Mouse (Mus musculus): ENCODE measurements around the gene Fgd6. TPM values are rescaled to one million over a fixed set of nuclear protein-coding genes. Genes with fewer than 3 reads are reported as not detected.

The Fgd6 gene
- polyA plus RNA-seq, 1 experiment from 2014 or later, result 3.7 TPM

DNA sequence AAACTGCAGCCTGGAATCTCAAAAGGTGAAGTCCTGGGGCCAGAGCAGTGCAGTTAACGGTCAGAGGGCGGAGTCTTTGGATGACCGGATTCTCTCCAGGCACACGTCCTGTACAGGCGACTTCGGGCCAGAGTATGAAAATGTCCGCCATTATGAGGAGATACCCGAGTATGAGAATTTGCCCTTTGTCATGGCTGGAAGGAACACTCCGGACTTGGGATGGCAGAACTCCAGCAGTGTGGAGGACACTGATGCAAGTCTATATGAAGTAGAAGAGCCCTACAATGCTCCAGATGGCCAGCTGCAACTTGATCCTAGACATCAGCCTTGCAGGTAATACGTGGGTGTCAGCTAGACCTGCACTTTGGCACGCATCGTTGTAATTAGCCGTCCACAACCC, 9.5 kb downstream of the Fgd6 start:
- Histone ChIP-seq H3K9ac (no peak overlapping the region), H3K36me3 (peaks cover 25% of the 10 kb centered on the region), H3K4me2 (no peak overlapping the region), H3K4me1 (replicated peaks) (peaks cover 31% of the 10 kb centered on the region), H3K4me3 (no peak overlapping the region), H3K27ac (ENCODE audit: poor library complexity, severe bottlenecking) (no peak overlapping the region), H3K27me3 (replicated peaks) (no peaks in the 10 kb centered on the region), H3K9me3 (replicated peaks) (no peaks in the 10 kb centered on the region)
- WGBS, result 92% methylated on average over 13 of the region's 13 CpGs
- no peak for ATAC-seq (ENCODE audit: insufficient number of reproducible peaks, low FRiP score)

DNA sequence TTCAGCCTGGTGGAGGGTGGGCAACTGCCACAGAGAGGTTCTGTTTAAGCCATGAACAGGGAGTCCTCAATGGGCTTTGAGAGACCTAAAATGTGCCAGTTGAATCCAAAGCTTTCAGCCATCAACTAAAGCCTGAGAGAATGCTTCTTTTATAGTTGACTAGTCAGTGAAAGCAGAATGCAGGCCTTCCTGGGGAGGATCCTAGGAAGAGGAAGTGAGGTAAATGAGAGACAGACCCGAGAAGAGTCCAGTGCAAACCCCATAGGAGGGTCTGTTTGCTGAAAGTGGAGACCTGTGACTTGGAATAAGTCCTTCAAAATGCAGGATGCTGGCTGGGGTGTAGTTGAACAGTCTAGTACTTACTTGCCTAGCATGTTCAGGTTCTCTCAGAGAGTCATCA, 11.2 kb downstream of the Fgd6 start:
- Histone ChIP-seq H3K36me3 (peaks cover 25% of the 10 kb centered on the region), H3K4me1 (replicated peaks) (peaks cover 33% of the 10 kb centered on the region), H3K4me2 (no peak overlapping the region), H3K27me3 (replicated peaks) (no peaks in the 10 kb centered on the region), H3K27ac (ENCODE audit: poor library complexity, severe bottlenecking) (no peak overlapping the region), H3K4me3 (no peak overlapping the region), H3K9me3 (replicated peaks) (no peaks in the 10 kb centered on the region), H3K9ac (no peak overlapping the region)
- WGBS, result 67% methylated on average over 1 of the region's 1 CpGs
- no peak for ATAC-seq (ENCODE audit: insufficient number of reproducible peaks, low FRiP score)

DNA sequence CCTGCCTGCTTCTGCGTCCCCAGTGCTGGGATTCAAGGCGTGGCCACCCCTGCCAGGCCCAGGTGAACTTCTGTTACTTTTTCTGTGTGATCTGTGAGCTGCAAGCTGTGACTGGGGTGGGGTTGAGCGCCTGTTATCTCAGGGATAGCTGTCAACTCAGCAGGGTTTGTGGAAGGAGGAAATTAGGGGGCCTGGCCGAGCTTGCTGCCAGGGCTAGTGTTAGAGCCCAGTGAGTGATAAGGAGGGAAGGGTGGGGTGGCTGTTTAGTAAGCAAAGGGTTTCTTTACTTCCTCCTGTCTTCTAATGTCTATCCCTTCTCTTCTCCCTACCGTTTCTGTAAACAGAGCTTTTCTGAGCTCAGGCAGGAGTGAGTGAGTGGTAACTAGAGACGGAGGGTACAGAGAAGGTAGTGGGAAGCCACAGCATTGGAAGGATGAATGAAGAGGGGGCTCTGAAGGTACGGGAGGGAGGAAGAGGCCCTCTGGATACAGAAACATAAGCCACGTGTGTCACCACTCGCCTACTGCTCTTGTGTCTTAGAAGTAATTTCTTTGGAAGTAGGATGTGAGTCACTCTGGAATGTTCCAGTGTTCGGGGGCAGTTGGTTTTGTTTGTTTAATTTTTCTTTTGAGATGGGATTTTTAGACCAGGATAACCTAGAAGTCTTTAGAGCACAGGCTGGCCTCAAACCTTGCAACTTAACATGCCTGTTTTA, 12.2 kb downstream of the Fgd6 start:
- peak; percentile 88 for ATAC-seq (ENCODE audit: insufficient number of reproducible peaks, low FRiP score)

DNA sequence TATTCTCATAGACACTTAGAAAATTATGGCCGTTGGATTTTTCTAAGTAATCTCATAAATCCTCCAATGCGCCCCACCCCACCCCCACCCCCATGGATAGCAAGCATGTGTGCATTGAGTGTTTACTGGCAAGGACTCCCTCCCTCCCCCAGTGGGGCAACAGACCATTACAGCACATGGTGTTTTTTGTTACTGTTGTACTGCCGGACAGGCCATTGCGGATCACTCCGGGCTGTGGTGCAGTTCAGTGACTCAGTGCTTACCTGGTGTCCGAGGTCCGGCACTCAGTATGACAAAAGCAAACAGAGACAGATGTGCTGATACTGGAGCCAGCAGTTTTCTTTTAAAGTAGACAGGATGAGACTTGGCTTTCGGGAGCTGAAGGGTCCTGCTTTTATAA, 13.3 kb downstream of the Fgd6 start:
- H3K4me1 ChIP-seq (replicated peaks), result peaks cover 33% of the 10 kb centered on the region
- no peak for ATAC-seq (ENCODE audit: insufficient number of reproducible peaks, low FRiP score)
- H3K4me2 ChIP-seq, result no peak overlapping the region
- no peak overlapping the region for H3K9ac ChIP-seq
- WGBS, result 78% methylated on average over 8 of the region's 8 CpGs
- H3K9me3 ChIP-seq (replicated peaks), result no peaks in the 10 kb centered on the region
- H3K27me3 ChIP-seq (replicated peaks), result no peaks in the 10 kb centered on the region
- H3K4me3 ChIP-seq, result no peak overlapping the region
- H3K36me3 ChIP-seq, result peaks cover 20% of the 10 kb centered on the region
- no peak overlapping the region for H3K27ac ChIP-seq (ENCODE audit: poor library complexity, severe bottlenecking)

More for the DNA sequence above, 12.2 kb downstream of the Fgd6 start:
- Histone ChIP-seq H3K36me3 (peaks cover 25% of the 10 kb centered on the region), H3K4me2 (peak overlapping the region; percentile 33), H3K27me3 (replicated peaks) (no peaks in the 10 kb centered on the region), H3K4me1 (replicated peaks) (peaks cover 33% of the 10 kb centered on the region), H3K9me3 (replicated peaks) (no peaks in the 10 kb centered on the region), H3K9ac (no peak overlapping the region), H3K4me3 (no peak overlapping the region), H3K27ac (ENCODE audit: poor library complexity, severe bottlenecking) (peak overlapping the region; percentile 55)
- 17% methylated on average over 10 of the region's 10 CpGs for WGBS

DNA sequence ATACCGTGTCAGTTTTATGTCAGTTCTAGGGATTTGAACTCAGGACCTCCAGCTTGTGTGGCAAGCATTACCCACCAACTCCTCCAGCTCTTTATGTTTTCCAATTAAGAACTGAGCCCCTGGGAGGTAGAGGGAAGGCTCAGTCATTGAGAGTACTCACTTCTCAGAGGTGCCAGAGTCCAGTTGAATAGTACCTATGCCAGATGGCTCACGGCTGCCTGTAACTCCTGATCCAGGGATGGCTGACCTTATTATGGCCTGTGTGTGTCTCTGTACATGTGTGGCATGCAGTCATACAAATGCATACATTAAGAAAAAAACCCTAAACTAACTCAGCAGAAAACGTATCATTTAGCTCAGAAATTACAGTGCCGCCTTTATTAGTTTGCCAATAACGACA, 14.9 kb downstream of the Fgd6 start:
- ATAC-seq (ENCODE audit: insufficient number of reproducible peaks, low FRiP score), result no peak
- Histone ChIP-seq H3K9me3 (replicated peaks) (no peaks in the 10 kb centered on the region), H3K27ac (ENCODE audit: poor library complexity, severe bottlenecking) (no peak overlapping the region), H3K4me3 (no peak overlapping the region), H3K27me3 (replicated peaks) (no peaks in the 10 kb centered on the region), H3K36me3 (peaks cover 6% of the 10 kb centered on the region), H3K4me1 (replicated peaks) (peaks cover 33% of the 10 kb centered on the region), H3K9ac (no peak overlapping the region), H3K4me2 (no peak overlapping the region)
- WGBS, result 87% methylated on average over 5 of the region's 5 CpGs

DNA sequence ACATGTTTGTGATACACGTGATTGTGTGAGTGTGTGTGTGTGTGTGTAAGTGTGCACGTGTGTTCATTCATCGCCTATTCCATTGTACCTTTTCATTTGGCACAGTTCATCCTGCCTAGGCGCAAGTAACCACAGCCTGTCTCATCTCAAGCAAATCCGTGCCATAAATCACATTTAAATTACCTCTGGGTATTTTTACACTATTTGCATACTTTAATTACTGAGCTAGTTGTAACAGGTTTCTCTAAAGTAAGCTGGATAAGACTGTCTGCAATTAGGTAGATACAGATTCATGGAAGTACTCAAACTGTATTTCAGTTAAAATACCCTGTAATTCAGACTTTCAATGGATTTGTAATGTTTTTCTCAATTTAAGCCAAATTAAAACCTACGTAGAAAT, 20.7 kb downstream of the Fgd6 start:
- Histone ChIP-seq H3K9me3 (replicated peaks) (no peaks in the 10 kb centered on the region), H3K9ac (no peak overlapping the region), H3K4me1 (replicated peaks) (peaks cover 21% of the 10 kb centered on the region), H3K4me3 (no peak overlapping the region), H3K4me2 (no peak overlapping the region), H3K27ac (ENCODE audit: poor library complexity, severe bottlenecking) (no peak overlapping the region), H3K27me3 (replicated peaks) (no peaks in the 10 kb centered on the region), H3K36me3 (no peaks in the 10 kb centered on the region)
- 89% methylated on average over 6 of the region's 6 CpGs for WGBS
- no peak for ATAC-seq (ENCODE audit: insufficient number of reproducible peaks, low FRiP score)

DNA sequence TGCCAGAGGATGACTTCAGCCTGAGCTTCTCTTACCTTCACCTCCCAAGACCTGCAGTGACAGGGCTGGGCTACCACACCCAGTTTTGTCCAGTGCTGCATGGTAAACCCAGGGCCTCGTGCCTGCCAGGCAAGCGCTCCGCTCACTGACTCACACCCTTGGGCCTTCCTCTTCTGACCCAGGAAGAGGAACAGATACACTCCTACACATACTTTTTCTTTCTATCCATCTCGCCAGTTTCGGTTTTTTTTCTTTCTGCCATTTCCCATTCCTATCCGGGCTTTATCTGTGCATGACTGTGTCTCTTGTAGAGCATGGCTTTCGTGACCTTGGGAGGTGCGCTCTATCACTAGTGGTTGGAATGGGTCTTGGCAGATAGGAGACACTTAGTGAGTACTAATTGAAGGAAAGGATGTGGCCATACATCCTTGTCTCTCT, 23.8 kb downstream of the Fgd6 start:
- Histone ChIP-seq H3K27ac (ENCODE audit: poor library complexity, severe bottlenecking) (no peak overlapping the region), H3K27me3 (replicated peaks) (no peaks in the 10 kb centered on the region), H3K4me1 (replicated peaks) (peaks cover 33% of the 10 kb centered on the region), H3K9ac (no peak overlapping the region), H3K4me3 (no peak overlapping the region), H3K4me2 (no peak overlapping the region), H3K9me3 (replicated peaks) (no peaks in the 10 kb centered on the region), H3K36me3 (no peaks in the 10 kb centered on the region)
- no peak; the same call in 1 of the 2 replicates for ATAC-seq (ENCODE audit: insufficient number of reproducible peaks, low FRiP score)
- 70% methylated on average over 8 of the region's 8 CpGs for WGBS

DNA sequence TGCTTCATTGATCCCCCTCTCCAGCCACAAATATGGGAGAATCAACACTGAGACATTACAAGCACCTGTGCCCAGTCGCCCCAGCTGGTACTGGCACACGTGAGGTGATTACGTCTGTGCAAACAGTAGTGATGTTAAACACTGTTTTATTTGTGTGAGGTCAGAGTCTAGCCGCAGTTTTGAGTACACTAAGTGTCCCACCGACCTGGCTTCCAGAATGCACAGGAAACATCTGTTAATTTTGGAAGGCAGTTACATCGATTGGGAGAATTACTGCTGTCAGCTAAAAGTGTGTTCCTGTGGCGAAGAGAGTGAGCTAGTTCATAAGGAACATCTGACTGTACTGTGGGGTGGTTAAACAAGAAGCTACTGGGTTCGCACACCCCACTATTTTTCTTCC, 24.4 kb downstream of the Fgd6 start:
- no peaks in the 10 kb centered on the region for H3K9me3 ChIP-seq (replicated peaks)
- 75% methylated on average over 8 of the region's 8 CpGs for WGBS
- H3K27ac ChIP-seq (ENCODE audit: poor library complexity, severe bottlenecking), result no peak overlapping the region
- no peaks in the 10 kb centered on the region for H3K27me3 ChIP-seq (replicated peaks)
- H3K4me1 ChIP-seq (replicated peaks), result peaks cover 33% of the 10 kb centered on the region
- H3K4me2 ChIP-seq, result no peak overlapping the region
- no peak overlapping the region for H3K4me3 ChIP-seq
- no peaks in the 10 kb centered on the region for H3K36me3 ChIP-seq
- no peak for ATAC-seq (ENCODE audit: insufficient number of reproducible peaks, low FRiP score)
- no peak overlapping the region for H3K9ac ChIP-seq

DNA sequence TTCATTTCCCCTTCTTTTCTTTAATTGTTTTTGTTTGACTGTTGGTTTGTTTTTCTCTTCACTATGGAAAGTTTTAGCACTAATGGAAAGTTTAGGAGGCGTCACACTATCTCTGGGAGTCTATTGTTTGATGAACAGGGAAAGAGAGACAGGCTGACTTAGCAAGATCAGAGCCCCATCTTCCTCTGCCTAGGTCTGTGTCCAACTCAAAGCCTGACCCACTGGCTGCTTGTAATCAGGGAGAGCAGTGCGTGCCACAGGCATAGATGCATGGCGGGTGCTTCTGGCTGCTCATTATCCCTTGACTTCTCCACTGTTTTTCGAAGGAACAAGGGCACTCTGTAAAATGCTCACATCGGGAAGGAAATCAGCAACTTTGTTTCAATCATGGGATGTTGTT, 26.6 kb downstream of the Fgd6 start:
- H3K4me1 ChIP-seq (replicated peaks), result peaks cover 44% of the 10 kb centered on the region
- H3K27me3 ChIP-seq (replicated peaks), result no peaks in the 10 kb centered on the region
- WGBS, result 50% methylated on average over 5 of the region's 5 CpGs
- no peaks in the 10 kb centered on the region for H3K9me3 ChIP-seq (replicated peaks)
- no peaks in the 10 kb centered on the region for H3K36me3 ChIP-seq
- no peak overlapping the region for H3K4me3 ChIP-seq
- H3K9ac ChIP-seq, result no peak overlapping the region
- no peak overlapping the region for H3K4me2 ChIP-seq
- H3K27ac ChIP-seq (ENCODE audit: poor library complexity, severe bottlenecking), result 0 out of 2 replicates have a peak overlapping the region, but pooled peaks have one; percentile 1
- ATAC-seq (ENCODE audit: insufficient number of reproducible peaks, low FRiP score), result peak; percentile 54; the same call in 1 of the 2 replicates

DNA sequence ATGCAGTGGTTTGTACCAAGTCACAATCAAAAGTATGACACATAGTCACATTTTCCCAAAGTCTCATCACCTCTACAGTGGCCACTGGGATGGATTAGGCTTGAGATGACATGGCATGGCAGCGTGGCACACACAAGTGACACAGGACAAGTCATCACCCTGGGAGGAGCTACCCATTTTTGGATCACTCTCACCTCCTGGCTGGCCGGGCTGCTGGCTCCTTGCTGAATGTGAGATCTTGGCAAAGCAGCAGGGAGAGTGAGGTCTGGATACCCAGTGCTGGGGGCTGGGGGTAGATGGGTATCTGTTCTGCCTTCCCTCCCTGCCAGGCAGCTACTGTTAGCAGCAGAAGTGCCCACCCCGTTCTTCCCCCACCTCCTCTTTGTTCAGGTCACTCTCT, 31.1 kb downstream of the Fgd6 start:
- Histone ChIP-seq H3K27ac (ENCODE audit: poor library complexity, severe bottlenecking) (no peak overlapping the region), H3K4me3 (no peak overlapping the region), H3K4me2 (no peak overlapping the region), H3K9me3 (replicated peaks) (no peaks in the 10 kb centered on the region), H3K4me1 (replicated peaks) (peaks cover 31% of the 10 kb centered on the region), H3K36me3 (no peaks in the 10 kb centered on the region), H3K27me3 (replicated peaks) (no peaks in the 10 kb centered on the region), H3K9ac (no peak overlapping the region)
- 67% methylated on average over 3 of the region's 3 CpGs for WGBS
- no peak for ATAC-seq (ENCODE audit: insufficient number of reproducible peaks, low FRiP score)

DNA sequence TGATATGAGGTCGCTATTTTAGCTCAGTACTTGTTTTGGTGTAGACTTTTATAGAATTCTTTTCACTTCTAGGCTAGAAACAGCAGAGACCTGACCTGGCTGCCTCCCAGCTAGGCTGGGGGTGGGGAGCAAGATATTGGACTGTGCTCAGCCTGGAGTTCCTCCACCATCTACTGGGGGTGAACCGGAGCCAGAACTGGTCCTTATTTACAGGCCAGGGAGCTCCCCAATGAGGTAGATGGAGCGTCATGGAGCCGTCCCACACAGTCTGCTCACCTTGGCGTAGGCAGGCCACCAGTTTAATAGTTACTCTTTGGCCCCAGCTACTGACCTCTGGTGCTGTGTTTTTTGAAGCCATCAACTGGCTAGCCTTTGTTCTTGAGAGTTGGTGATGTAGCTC, 32.9 kb downstream of the Fgd6 start:
- Histone ChIP-seq H3K9me3 (replicated peaks) (no peaks in the 10 kb centered on the region), H3K36me3 (no peaks in the 10 kb centered on the region), H3K27ac (ENCODE audit: poor library complexity, severe bottlenecking) (peak overlapping the region; percentile 26), H3K4me1 (replicated peaks) (peaks cover 41% of the 10 kb centered on the region), H3K27me3 (replicated peaks) (no peaks in the 10 kb centered on the region), H3K4me2 (no peak overlapping the region), H3K4me3 (no peak overlapping the region), H3K9ac (no peak overlapping the region)
- 68% methylated on average over 5 of the region's 5 CpGs for WGBS
- 0 out of 2 replicates have a peak, but pooled peaks have one; percentile 16 for ATAC-seq (ENCODE audit: insufficient number of reproducible peaks, low FRiP score)

DNA sequence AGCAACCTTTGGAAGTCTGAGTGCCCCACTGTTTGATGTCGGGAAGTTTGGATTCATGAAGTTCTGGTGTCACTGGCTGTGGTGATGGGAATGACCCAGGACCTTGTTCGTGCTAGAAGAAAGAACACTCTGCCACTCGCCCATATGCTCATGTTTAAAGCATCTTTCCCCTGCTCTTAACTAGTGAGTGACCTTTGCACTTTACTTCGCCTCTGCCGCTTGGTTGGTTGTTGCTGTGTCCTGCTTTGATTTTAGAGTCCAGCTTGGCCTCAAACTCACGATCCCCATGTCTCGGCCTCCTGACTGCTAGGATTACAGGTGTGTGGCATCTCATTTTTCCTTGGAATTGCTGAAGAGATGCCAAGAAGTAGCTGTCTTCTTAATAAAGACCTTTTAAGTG, 35.8 kb downstream of the Fgd6 start:
- H3K27ac ChIP-seq (ENCODE audit: poor library complexity, severe bottlenecking), result peak overlapping the region; percentile 11; the same call in 1 of the 2 replicates
- H3K4me1 ChIP-seq (replicated peaks), result peaks cover 37% of the 10 kb centered on the region
- H3K27me3 ChIP-seq (replicated peaks), result no peaks in the 10 kb centered on the region
- WGBS, result 82% methylated on average over 7 of the region's 7 CpGs
- no peak overlapping the region for H3K9ac ChIP-seq
- no peaks in the 10 kb centered on the region for H3K9me3 ChIP-seq (replicated peaks)
- peaks cover 8% of the 10 kb centered on the region for H3K36me3 ChIP-seq
- H3K4me2 ChIP-seq, result no peak overlapping the region
- no peak overlapping the region for H3K4me3 ChIP-seq
- no peak for ATAC-seq (ENCODE audit: insufficient number of reproducible peaks, low FRiP score)
